Mouse (Mus musculus) adrenal gland, adult 2 months (tissue): ENCODE results near the gene Rhag. TPM values are rescaled to one million over a fixed set of nuclear protein-coding genes. Genes with fewer than 3 reads are reported as not detected.

Experiments used
- DNase-seq: peaks from one replicate; pipeline ENCODE4 v3.0.0; 2021
- polyA plus RNA-seq: library from polyadenylated mRNA; depleted of rRNA; stranded (reverse); fragments of >200 nt; gene quantifications from 2 replicates; pipeline ENCODE4 v1.2.3, GENCODE M21; 2012; rRNA removed
- total RNA-seq, 2 experiments: library from RNA; stranded (reverse); gene quantifications; 2 replicates each; pipeline ENCODE4 v1.2.3; 2021

Rhag gene
- total and polyA plus RNA-seq, 3 experiments: not detected

DNA sequence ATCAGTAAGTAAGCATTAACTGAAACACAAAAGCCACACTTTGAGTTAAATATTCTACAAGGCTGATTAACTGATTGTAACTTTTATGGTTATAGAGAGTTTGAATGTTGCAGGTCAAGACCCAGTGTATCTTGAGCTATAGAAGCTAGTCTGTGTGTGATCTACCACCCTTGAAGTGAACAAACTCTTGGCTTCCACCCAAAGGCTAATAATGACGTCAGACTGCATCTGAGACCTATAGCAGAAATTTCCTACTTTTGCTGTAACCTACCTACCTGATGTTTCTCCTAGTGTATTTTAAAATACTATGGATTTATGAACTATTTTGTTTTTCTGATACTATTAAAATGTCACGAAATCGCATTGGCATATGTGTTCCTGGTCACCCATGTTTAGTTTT, 63.8 kb downstream of the Rhag start:
- no peak for DNase-seq

DNA sequence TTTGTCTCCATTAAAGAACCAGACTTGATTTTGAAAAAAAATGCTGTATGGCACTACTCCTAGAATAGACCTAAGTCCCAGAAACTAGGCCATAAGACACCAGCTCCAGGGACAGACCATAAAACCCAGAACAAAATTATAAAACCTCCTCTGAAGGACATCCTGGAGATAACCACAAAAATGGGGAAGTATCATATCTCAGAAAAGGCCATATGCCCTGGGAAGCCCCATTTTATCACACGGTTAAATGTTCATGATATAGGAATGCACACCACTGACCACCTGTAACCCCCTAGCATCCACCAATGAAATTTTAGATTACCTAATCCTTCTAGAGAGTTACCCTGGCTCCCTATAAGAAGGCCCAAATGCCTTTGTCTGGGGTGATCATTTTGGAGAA, 64.6 kb downstream of the Rhag start:
- no peak for DNase-seq

DNA sequence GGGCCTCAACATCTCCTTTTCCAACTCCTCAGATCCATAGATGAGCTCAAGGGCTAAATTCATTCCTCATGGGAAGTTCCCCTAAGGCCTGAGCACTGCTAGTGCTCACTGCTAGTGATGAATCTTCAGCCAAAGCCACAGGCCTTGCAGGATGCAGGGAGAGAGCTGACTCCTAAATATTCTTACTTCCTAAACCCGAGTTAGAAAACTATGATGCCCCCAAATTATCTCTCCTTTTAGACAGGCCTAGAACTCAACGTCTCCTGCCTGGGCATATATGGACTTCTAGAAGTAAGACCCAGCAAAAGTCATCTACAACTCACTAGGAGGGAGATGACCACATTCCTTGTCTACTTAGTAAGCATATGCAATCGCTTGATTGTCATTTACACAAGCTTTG, 66.8 kb downstream of the Rhag start:
- no peak for DNase-seq

DNA sequence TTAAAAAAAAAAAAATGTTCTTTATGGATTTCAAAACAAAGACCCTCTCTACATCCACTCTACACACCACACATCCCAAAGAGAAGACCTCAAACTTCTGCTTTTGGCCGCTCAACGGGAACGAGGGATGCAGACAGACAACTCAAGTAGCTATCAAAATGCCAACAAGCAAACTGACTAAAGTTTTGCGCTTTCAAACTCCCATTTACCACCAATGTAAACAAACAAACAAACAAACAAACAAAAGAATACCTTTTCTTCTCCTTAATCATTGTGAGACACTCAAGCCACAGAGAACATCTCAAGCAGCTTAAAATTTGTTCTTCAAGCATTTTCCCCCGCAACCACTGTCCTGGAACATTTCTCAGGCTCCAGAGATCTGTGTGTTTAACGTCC, 68.6 kb downstream of the Rhag start:
- DNase-seq: no peak

DNA sequence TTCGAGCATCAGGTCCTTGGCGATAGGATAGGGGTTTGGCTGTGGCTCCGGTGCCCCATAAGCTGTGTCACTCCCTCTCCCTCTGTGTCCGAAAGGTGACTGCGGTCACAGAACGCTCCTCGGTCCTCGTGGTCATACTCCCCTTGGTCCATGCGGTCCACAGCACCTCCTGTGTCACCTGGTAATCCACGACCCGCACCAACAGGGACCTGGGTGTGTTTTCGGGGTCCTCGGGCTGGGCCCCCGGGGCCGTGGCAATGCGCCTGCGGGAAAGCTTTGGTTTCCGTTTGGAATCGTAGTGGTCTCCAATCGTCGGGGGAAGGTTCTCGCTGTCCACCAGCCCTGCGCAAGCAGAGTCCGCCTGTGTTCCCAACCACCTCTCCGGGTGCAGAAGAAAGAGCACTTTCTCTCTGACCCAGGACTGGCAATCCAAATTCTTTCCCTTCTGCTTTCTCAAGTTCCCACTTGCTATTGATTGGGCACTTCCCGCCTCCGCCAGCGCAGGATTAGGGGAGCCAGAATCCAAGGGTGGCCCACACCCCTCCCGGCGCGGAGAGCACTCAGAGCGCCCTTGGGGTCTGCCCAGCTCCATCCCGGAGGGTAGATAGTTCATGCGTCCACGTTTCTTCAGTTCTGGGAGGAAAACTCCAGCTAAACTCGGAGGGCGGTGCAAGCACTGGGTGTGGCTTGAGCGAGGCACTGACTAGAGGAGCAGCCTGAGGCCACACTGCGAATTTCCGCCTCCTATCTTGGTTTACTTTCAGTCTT, 69.2 kb downstream of the Rhag start, which contains the start of gene 9130008F23Rik:
Gene 9130008F23Rik, minus strand, starts transcription at position 636 of the 768 bp plus-strand sequence.
- peak; percentile 69 for DNase-seq

DNA sequence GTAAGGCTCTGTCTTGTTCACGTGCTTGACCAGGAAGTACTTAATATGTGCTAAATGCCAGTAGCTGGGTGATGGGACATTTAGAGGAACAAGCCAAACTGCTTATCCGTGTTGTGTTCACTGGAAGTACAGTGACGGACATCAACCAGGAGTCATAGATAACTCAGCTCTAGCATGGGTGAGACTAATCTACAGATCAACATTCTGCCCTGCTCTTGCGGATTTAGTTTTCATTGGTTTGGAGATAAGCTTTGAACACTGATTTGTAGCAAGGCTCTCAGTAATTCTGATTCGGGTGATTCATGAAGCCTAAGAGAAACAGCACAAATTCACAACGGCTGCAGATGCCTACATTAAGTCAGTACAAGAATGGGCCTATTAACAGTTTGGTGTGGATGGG, 71.2 kb downstream of the Rhag start:
- no peak for DNase-seq

DNA sequence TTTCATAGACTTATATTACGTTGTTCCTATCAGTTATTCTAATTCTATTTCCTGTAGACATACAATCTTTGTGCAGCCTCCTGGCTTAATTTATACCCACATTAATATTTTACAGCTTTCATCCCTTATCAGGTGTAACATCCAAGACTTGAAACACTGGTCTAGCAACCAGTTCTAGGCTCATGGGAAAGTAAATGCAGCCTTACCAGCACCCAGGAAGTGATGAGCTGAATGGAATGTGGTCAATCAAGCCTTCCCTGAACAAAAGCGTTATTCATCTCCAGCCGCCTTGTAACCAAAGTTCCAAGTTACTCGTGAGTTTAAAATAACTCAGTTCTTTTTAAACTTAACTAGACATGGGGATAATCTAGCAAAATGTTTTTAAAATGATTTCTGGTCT, 74.2 kb downstream of the Rhag start:
- DNase-seq: no peak

DNA sequence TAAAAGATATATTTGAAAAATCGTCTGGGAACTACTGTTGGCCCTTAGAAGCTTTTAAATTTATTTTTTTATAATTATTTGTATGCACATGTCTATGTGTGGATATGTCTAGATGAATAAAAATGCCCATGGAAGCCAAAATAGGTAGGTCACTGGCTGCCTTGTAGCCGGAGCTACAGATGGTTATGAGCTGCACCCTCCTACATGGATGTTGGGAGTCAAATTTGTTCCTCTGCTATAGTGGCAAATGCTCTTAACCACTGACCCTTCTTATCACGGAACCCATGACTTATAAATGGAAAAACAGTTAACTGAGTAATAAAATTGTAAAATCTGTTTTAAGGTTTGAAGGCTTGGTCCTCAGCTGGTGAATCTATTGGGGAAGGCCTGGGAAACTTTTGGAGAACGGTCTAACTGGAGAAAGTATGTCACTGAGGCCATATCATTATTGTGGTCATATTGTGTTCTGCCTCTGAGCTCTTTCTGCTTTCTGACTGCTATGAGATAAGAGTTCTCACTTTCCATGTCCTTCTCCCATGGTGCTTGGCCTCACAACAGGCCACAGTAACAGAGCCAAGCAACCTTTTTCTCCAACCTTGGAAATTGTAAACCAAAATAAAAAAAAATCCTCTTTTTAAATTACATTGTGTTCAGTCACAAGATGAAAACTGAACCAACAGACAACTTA, 77.1 kb downstream of the Rhag start:
- no peak for DNase-seq

Other genes with a start within 250 kb of the Rhag start
- not detected for gene Esp6, start 249.6 kb upstream of the Rhag start, total RNA-seq
- not detected in 2 replicates for gene Esp6, start 249.6 kb upstream of the Rhag start, polyA plus RNA-seq
- gene Esp4, start 212.5 kb upstream of the Rhag start, total RNA-seq: not detected
- gene Esp4, start 212.5 kb upstream of the Rhag start, polyA plus RNA-seq: not detected in 2 replicates
- not detected for gene Esp3, start 179.1 kb upstream of the Rhag start, total RNA-seq
- not detected in 2 replicates for gene Esp3, start 179.1 kb upstream of the Rhag start, polyA plus RNA-seq
- gene Esp1, start 84.0 kb upstream of the Rhag start, total RNA-seq: not detected
- gene Esp1, start 84.0 kb upstream of the Rhag start, polyA plus RNA-seq: not detected in 2 replicates
- gene Crisp2, start 4.1 kb upstream of the Rhag start, total RNA-seq: not detected
- gene Crisp2, start 4.1 kb upstream of the Rhag start, polyA plus RNA-seq: not detected in 2 replicates
- 1 to 10 TPM in 1 of 2 experiments, under 1 TPM in 1; 0.55 to 1.1 TPM for gene 9130008F23Rik, start 69.4 kb downstream of the Rhag start, total RNA-seq
- 0.24 and 0.60 TPM in 2 replicates for gene 9130008F23Rik, start 69.4 kb downstream of the Rhag start, polyA plus RNA-seq
- gene Glyatl3, start 103.2 kb downstream of the Rhag start, total RNA-seq: not detected
- gene Glyatl3, start 103.2 kb downstream of the Rhag start, polyA plus RNA-seq: not detected in 2 replicates
- 100 to 1,000 TPM; 164 to 177 TPM for gene Mut, start 123.6 kb downstream of the Rhag start, total RNA-seq
- gene Mut, start 123.6 kb downstream of the Rhag start, polyA plus RNA-seq: 10.1 and 11.4 TPM in 2 replicates
- 1 to 10 TPM; 7.8 to 8.7 TPM for gene Cenpq, start 123.9 kb downstream of the Rhag start, total RNA-seq
- gene Cenpq, start 123.9 kb downstream of the Rhag start, polyA plus RNA-seq: 0.29 and 0.65 TPM in 2 replicates